Mouse (Mus musculus) heart, adult 2 months (tissue): Measurements from ENCODE around the gene Als2cr12.

Experiments
- CTCF ChIP-seq: fragments of 200-600 bp; IDR thresholded peaks from 2 replicates; pipeline ENCODE4 v1.8.1; 2022; ENCODE audit warnings: antibody characterized with exemption, mild to moderate bottlenecking, moderate library complexity
- EP300 ChIP-seq: fragments of 200-500 bp; IDR thresholded peaks from 2 replicates; pipeline ENCODE4 v1.6.1; 2011; ENCODE audit warnings: low read depth, low read length, control low read depth; ENCODE audit not compliant: insufficient read depth
- POLR2A ChIP-seq: fragments of 200-500 bp; IDR thresholded peaks from 2 replicates; pipeline ENCODE4 v1.6.1; 2011; ENCODE audit warnings: mild to moderate bottlenecking, low read depth, low read length, control low read depth; ENCODE audit not compliant: insufficient read depth

- no peak for TF ChIP-seq CTCF
- no peak for TF ChIP-seq POLR2A
- TF ChIP-seq EP300, result no peak
Measured at GRCm38 (mm10) chr1:58603738-58604137, 92.1 kb downstream of the Als2cr12 start.
